Mouse (Mus musculus) midbrain, embryonic 13.5 days (tissue): ENCODE measurements at regions not wholly inside any gene's neighbourhood (a gene's known extent, or its start where the extent isn't known, plus 50 kb on each side); places are given as distances from the start of the nearest gene placed in this dataset.

ENCODE experiments used
- ATAC-seq: fragments of 200-750 bp; cut with Nextera tagmentation; 2 replicates; pipeline ENCODE4 v1.8.0; 2017; ENCODE audit warnings: mild to moderate bottlenecking, moderate TSS enrichment, moderate library complexity
- H3K27ac ChIP-seq: fragments of 300-500 bp; sonication (generic); 2 replicates; pipeline ENCODE4 v1.5.1; 2015; ENCODE audit warnings: inconsistent platforms, mild to moderate bottlenecking, moderate library complexity
- H3K27me3 ChIP-seq: fragments of 300-500 bp; sonication (generic); 2 replicates; pipeline ENCODE4 v1.6.1; 2015; ENCODE audit warnings: mild to moderate bottlenecking, inconsistent platforms
- H3K36me3 ChIP-seq: fragments of 300-500 bp; sonication (generic); 2 replicates; pipeline ENCODE4 v1.6.1; 2015; ENCODE audit warnings: mild to moderate bottlenecking, inconsistent platforms
- H3K4me1 ChIP-seq: fragments of 300-500 bp; sonication (generic); replicated peaks from 2 replicates; pipeline ENCODE4 v1.6.1; 2015; ENCODE audit warnings: inconsistent platforms
- H3K4me2 ChIP-seq: fragments of 300-500 bp; sonication (generic); replicated peaks from 2 replicates; pipeline ENCODE4 v1.6.1; 2015; ENCODE audit warnings: moderate library complexity, mild to moderate bottlenecking, inconsistent platforms
- H3K4me3 ChIP-seq: fragments of 300-500 bp; sonication (generic); replicated peaks from 2 replicates; pipeline ENCODE4 v1.5.1; 2015; ENCODE audit warnings: mild to moderate bottlenecking, inconsistent platforms
- H3K9ac ChIP-seq: fragments of 300-500 bp; sonication (generic); replicated peaks from 2 replicates; pipeline ENCODE4 v1.6.1; 2015; ENCODE audit warnings: mild to moderate bottlenecking, inconsistent platforms
- H3K9me3 ChIP-seq: fragments of 300-500 bp; sonication (generic); 2 replicates; pipeline ENCODE4 v1.6.1; 2016; ENCODE audit warnings: mild to moderate bottlenecking, inconsistent platforms
- WGBS: fragments of 180-500 bp; shearing (Covaris S2); methylation state at CpG from one replicate; pipeline ENCODE4 v1.1.7; 2015; 5-methylcytosine and 5-hydroxymethylcytosine counted together

- WGBS: 55% methylated on average over 5 of the region's 5 CpGs
- H3K4me1 ChIP-seq: 0 out of 2 replicates have a peak, but pooled peaks cover 2% of the 10 kb centered on the region
- no peak overlapping the region for H3K4me2 ChIP-seq
- no peak overlapping the region for H3K9ac ChIP-seq
- no peaks in the 10 kb centered on the region for H3K9me3 ChIP-seq
- H3K27me3 ChIP-seq: no peaks in the 10 kb centered on the region
- no peak overlapping the region for H3K27ac ChIP-seq
- H3K36me3 ChIP-seq: no peaks in the 10 kb centered on the region
- H3K4me3 ChIP-seq: no peak overlapping the region
- peak; percentile 18; the same call in 1 of the 2 replicates for ATAC-seq
These were observed 475.8 kb downstream of the Otol1 start for GRCm38 (mm10) chr3:70483066-70483743.

GRCm38 (mm10) chr3:70496431-70496830, 489.0 kb downstream of the Otol1 start:
- no peaks in the 10 kb centered on the region for H3K27me3 ChIP-seq
- H3K4me2 ChIP-seq: no peak overlapping the region
- peaks cover 10% of the 10 kb centered on the region for H3K4me1 ChIP-seq
- ATAC-seq: no peak
- H3K9me3 ChIP-seq: no peaks in the 10 kb centered on the region
- H3K36me3 ChIP-seq: no peaks in the 10 kb centered on the region
- no peak overlapping the region for H3K4me3 ChIP-seq
- no peak overlapping the region for H3K27ac ChIP-seq
- H3K9ac ChIP-seq: no peak overlapping the region

GRCm38 (mm10) chr3:70500245-70500858, 492.9 kb downstream of the Otol1 start:
- no peak overlapping the region for H3K4me2 ChIP-seq
- no peak overlapping the region for H3K9ac ChIP-seq
- ATAC-seq: no peak
- no peaks in the 10 kb centered on the region for H3K9me3 ChIP-seq
- H3K27ac ChIP-seq: no peak overlapping the region
- no peak overlapping the region for H3K4me3 ChIP-seq
- no peaks in the 10 kb centered on the region for H3K27me3 ChIP-seq
- WGBS: 79% methylated on average over 5 of the region's 5 CpGs
- no peaks in the 10 kb centered on the region for H3K36me3 ChIP-seq
- peaks cover 12% of the 10 kb centered on the region for H3K4me1 ChIP-seq

GRCm38 (mm10) chr3:70500991-70501961, 493.9 kb downstream of the Otol1 start:
- Histone ChIP-seq H3K4me3 (no peak overlapping the region), H3K9me3 (no peaks in the 10 kb centered on the region), H3K9ac (no peak overlapping the region), H3K4me2 (0 out of 2 replicates have a peak overlapping the region, but pooled peaks have one; percentile 7), H3K36me3 (no peaks in the 10 kb centered on the region), H3K27ac (peak overlapping the region; percentile 10; the same call in 1 of the 2 replicates), H3K27me3 (no peaks in the 10 kb centered on the region), H3K4me1 (peaks cover 12% of the 10 kb centered on the region)
- ATAC-seq: peak; percentile 66
- 46% methylated on average over 9 of the region's 9 CpGs for WGBS

- Histone ChIP-seq H3K27ac (no peak overlapping the region), H3K4me1 (no peaks in the 10 kb centered on the region), H3K4me2 (no peak overlapping the region), H3K4me3 (no peak overlapping the region), H3K27me3 (no peaks in the 10 kb centered on the region), H3K9me3 (no peaks in the 10 kb centered on the region), H3K9ac (no peak overlapping the region), H3K36me3 (no peaks in the 10 kb centered on the region)
- ATAC-seq: no peak
- 93% methylated on average over 2 of the region's 2 CpGs for WGBS
These were observed 526.3 kb downstream of the Otol1 start for GRCm38 (mm10) chr3:70533593-70534321.

GRCm38 (mm10) chr3:70535084-70535483, 527.7 kb downstream of the Otol1 start:
- H3K36me3 ChIP-seq: no peaks in the 10 kb centered on the region
- H3K9me3 ChIP-seq: no peaks in the 10 kb centered on the region
- H3K4me2 ChIP-seq: no peak overlapping the region
- H3K9ac ChIP-seq: no peak overlapping the region
- WGBS: 89% methylated on average over 2 of the region's 2 CpGs
- no peak overlapping the region for H3K4me3 ChIP-seq
- no peak for ATAC-seq
- no peaks in the 10 kb centered on the region for H3K27me3 ChIP-seq
- H3K4me1 ChIP-seq: no peaks in the 10 kb centered on the region
- H3K27ac ChIP-seq: no peak overlapping the region

GRCm38 (mm10) chr3:70543911-70544310, 536.5 kb downstream of the Otol1 start:
- Histone ChIP-seq H3K27ac (no peak overlapping the region), H3K4me2 (no peak overlapping the region), H3K4me1 (no peaks in the 10 kb centered on the region), H3K36me3 (no peaks in the 10 kb centered on the region), H3K4me3 (no peak overlapping the region), H3K9me3 (no peaks in the 10 kb centered on the region), H3K27me3 (no peaks in the 10 kb centered on the region), H3K9ac (no peak overlapping the region)
- ATAC-seq: no peak
- 81% methylated on average over 1 of the region's 1 CpGs for WGBS

GRCm38 (mm10) chr3:70557821-70558220, 550.4 kb downstream of the Otol1 start:
- Histone ChIP-seq H3K27me3 (no peaks in the 10 kb centered on the region), H3K4me2 (no peak overlapping the region), H3K9me3 (no peaks in the 10 kb centered on the region), H3K9ac (no peak overlapping the region), H3K36me3 (no peaks in the 10 kb centered on the region), H3K27ac (no peak overlapping the region), H3K4me3 (no peak overlapping the region), H3K4me1 (no peaks in the 10 kb centered on the region)
- ATAC-seq: no peak
- WGBS: 90% methylated on average over 4 of the region's 4 CpGs

- Histone ChIP-seq H3K27me3 (no peaks in the 10 kb centered on the region), H3K4me3 (no peak overlapping the region), H3K36me3 (no peaks in the 10 kb centered on the region), H3K9me3 (no peaks in the 10 kb centered on the region), H3K27ac (no peak overlapping the region), H3K9ac (no peak overlapping the region), H3K4me1 (no peaks in the 10 kb centered on the region), H3K4me2 (no peak overlapping the region)
- no peak for ATAC-seq
- 94% methylated on average over 3 of the region's 3 CpGs for WGBS
These were observed 558.9 kb downstream of the Otol1 start for GRCm38 (mm10) chr3:70566140-70566857.

GRCm38 (mm10) chr3:70594785-70595184, 587.4 kb downstream of the Otol1 start:
- Histone ChIP-seq H3K36me3 (no peaks in the 10 kb centered on the region), H3K27ac (no peak overlapping the region), H3K4me3 (no peak overlapping the region), H3K27me3 (no peaks in the 10 kb centered on the region), H3K9ac (no peak overlapping the region), H3K4me2 (no peak overlapping the region), H3K9me3 (0 out of 2 replicates have a peak, but pooled peaks cover 3% of the 10 kb centered on the region), H3K4me1 (no peaks in the 10 kb centered on the region)
- ATAC-seq: no peak
- WGBS: 38% methylated on average over 4 of the region's 4 CpGs
